Mouse (Mus musculus) small intestine, adult 2 months (tissue): ENCODE measurements around the gene Gm6592. TPM values are rescaled to one million over a fixed set of nuclear protein-coding genes. Genes with fewer than 3 reads are reported as not detected.
"Not testable (repeated sequence)": the region's sequence is repeated elsewhere in the genome, so short reads cannot be mapped to it uniquely, and the experiment has no call there.

Source experiments
- H3K27ac ChIP-seq: fragments of 200-500 bp; 2 replicates; pipeline ENCODE4 v1.5.1; 2012; ENCODE audit warnings: low read depth, low read length, control low read depth, inconsistent platforms; ENCODE audit not compliant: insufficient read depth
- H3K27me3 ChIP-seq: fragments of 200-500 bp; 2 replicates; pipeline ENCODE4 v1.6.1; 2012; ENCODE audit warnings: mild to moderate bottlenecking, moderate library complexity, low read length, inconsistent platforms; ENCODE audit not compliant: control insufficient read depth, insufficient read depth
- H3K36me3 ChIP-seq: fragments of 200-500 bp; 2 replicates; pipeline ENCODE4 v1.6.1; 2012; ENCODE audit warnings: mild to moderate bottlenecking, low read length, control low read depth, inconsistent platforms; ENCODE audit not compliant: control insufficient read depth, insufficient read depth
- H3K4me1 ChIP-seq: fragments of 200-500 bp; 2 replicates; pipeline ENCODE4 v1.6.1; 2012; ENCODE audit warnings: low read length, inconsistent platforms, mixed read lengths; ENCODE audit not compliant: control insufficient read depth, insufficient read depth, insufficient read length
- H3K4me3 ChIP-seq: fragments of 200-500 bp; 2 replicates; pipeline ENCODE4 v1.5.1; 2012; ENCODE audit warnings: low read depth, mild to moderate bottlenecking, control low read depth, inconsistent platforms, low read length, moderate library complexity
- CTCF ChIP-seq: fragments of 200-500 bp; IDR thresholded peaks from 2 replicates; pipeline ENCODE4 v1.5.1; 2012; ENCODE audit warnings: low read depth, mild to moderate bottlenecking, control low read depth, inconsistent platforms, low read length, moderate library complexity, mixed read lengths; ENCODE audit not compliant: insufficient replicate concordance, insufficient read length; ENCODE audit errors: extremely low read depth
- POLR2A ChIP-seq: fragments of 200-500 bp; IDR thresholded peaks from 2 replicates; pipeline ENCODE4 v1.6.1; 2012; ENCODE audit warnings: low read depth, mild to moderate bottlenecking, control low read depth, inconsistent platforms, low read length, moderate library complexity
- WGBS: fragments of 180-500 bp; shearing (Covaris S2); methylation state at CpG from one replicate; pipeline ENCODE4 v1.1.7; 2018; 5-methylcytosine and 5-hydroxymethylcytosine counted together
- polyA plus RNA-seq: library from polyadenylated mRNA; depleted of rRNA; stranded (reverse); fragments of >200 nt; gene quantifications from 2 replicates; pipeline ENCODE4 v1.2.3, GENCODE M21; 2012; rRNA removed

Gene Gm6592
- not detected in 2 replicates for polyA plus RNA-seq

- no peak for TF ChIP-seq POLR2A
- no peak for TF ChIP-seq CTCF
- Histone ChIP-seq H3K4me3 (no peak within 1 kb of the TSS), H3K27ac (no peak within 1 kb of the TSS), H3K4me1 (no peaks in the 10 kb centered on the region), H3K36me3 (no peaks in the 10 kb centered on the region), H3K27me3 (no peaks in the 10 kb centered on the region)
- WGBS = 59% methylated on average over 1 of the region's 1 CpGs
Observed at GRCm38 (mm10) chrX:8843694-8844093, at the start of gene Gm6592. TSS of gene Gm6592 (plus strand) at chrX:8843994.

- WGBS = 75% methylated on average over 4 of the region's 4 CpGs
- not testable (repeated sequence) for H3K27ac ChIP-seq, H3K4me3 ChIP-seq, H3K36me3 ChIP-seq, H3K27me3 ChIP-seq, H3K4me1 ChIP-seq
Observed at GRCm38 (mm10) chrX:8803391-8803790, 40.4 kb upstream of the Gm6592 start, which contains the start of gene Ssxb5. TSS of gene Ssxb5 (plus strand) at chrX:8803691.

DNA sequence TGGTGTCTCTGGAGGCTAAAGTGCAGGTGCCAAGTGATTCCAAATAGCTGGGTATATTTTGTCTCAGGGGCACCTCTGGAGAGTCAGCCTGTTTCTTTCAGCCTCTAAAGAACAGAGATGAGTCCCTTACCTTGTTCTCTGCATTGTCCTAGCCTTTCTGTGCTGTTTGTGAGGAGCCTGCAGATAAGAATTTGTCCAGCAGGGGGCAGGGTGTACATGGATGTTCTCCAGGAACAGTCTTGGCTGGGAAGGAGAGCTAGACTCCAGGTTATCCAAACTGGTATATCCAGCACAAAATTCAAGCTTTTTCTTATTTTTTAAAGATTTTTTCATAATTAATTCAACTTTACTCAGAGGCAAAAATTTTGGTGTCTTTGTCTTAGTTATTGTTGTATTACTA lies 11.8 kb upstream of the Gm6592 start:
- H3K4me3 ChIP-seq = no peak overlapping the region

GRCm38 (mm10) chrX:8852486-8852885 lies 8.7 kb downstream of the Gm6592 start:
- Histone ChIP-seq H3K4me3 (no peak overlapping the region), H3K4me1 (no peaks in the 10 kb centered on the region), H3K27ac (no peak overlapping the region), H3K36me3 (no peaks in the 10 kb centered on the region), H3K27me3 (no peaks in the 10 kb centered on the region)
- 91% methylated on average over 10 of the region's 10 CpGs for WGBS
- TF ChIP-seq CTCF (no peak), POLR2A (no peak)

More for the DNA sequence above, 11.8 kb upstream of the Gm6592 start:
- TF ChIP-seq CTCF (no peak), POLR2A (no peak)
- H3K4me1 ChIP-seq = no peaks in the 10 kb centered on the region
- H3K27me3 ChIP-seq = no peaks in the 10 kb centered on the region
- no peaks in the 10 kb centered on the region for H3K36me3 ChIP-seq
- H3K27ac ChIP-seq = no peak overlapping the region

GRCm38 (mm10) chrX:8864331-8864730 lies 20.5 kb downstream of the Gm6592 start:
- not testable (repeated sequence) for H3K27me3 ChIP-seq, H3K27ac ChIP-seq, H3K4me3 ChIP-seq, H3K4me1 ChIP-seq, H3K36me3 ChIP-seq
- TF ChIP-seq CTCF = peak; percentile 7; the same call in 1 of the 2 replicates
- WGBS = 6% methylated on average over 3 of the region's 3 CpGs

GRCm38 (mm10) chrX:8873953-8874352 lies 30.2 kb downstream of the Gm6592 start, which contains the start of gene Gm5751:
TSS of gene Gm5751 (plus strand) at chrX:8874253.
- not testable (repeated sequence) for H3K4me1 ChIP-seq, H3K27ac ChIP-seq, H3K4me3 ChIP-seq, H3K36me3 ChIP-seq, H3K27me3 ChIP-seq
- 93% methylated on average over 3 of the region's 4 CpGs for WGBS

DNA sequence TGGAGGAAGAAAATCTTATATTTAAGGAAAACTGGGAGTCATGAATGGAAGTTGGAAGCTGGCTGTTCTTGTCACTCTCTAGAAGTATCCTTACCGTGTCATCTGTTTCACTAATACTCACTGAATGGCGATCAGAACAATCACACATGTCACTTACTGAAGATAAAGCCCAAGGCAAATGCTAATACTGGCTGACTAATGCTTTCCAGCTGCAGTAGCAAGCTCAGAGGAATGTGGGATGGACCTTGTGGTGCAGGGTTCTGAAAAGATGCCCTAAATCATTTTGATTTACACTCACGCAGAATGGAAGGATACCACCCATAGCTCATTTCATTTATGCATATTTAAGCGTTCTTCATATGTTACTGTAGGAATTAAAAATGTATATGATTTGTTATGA lies 40.5 kb downstream of the Gm6592 start:
- H3K4me3 ChIP-seq = no peak overlapping the region
- no peaks in the 10 kb centered on the region for H3K4me1 ChIP-seq
- WGBS = 83% methylated on average over 4 of the region's 4 CpGs
- TF ChIP-seq CTCF (no peak), POLR2A (no peak)
- H3K27ac ChIP-seq = no peak overlapping the region
- H3K36me3 ChIP-seq = no peaks in the 10 kb centered on the region
- H3K27me3 ChIP-seq = no peaks in the 10 kb centered on the region

- Histone ChIP-seq H3K27ac (no peak overlapping the region), H3K4me3 (peak overlapping the region; percentile 90), H3K4me1 (peaks cover 3% of the 10 kb centered on the region; the same call in 1 of the 2 replicates), H3K36me3 (no peaks in the 10 kb centered on the region), H3K27me3 (no peaks in the 10 kb centered on the region)
- TF ChIP-seq POLR2A (no peak), CTCF (no peak)
- WGBS = 41% methylated on average over 3 of the region's 9 CpGs
Observed at GRCm38 (mm10) chrX:8891975-8892342, 48.2 kb downstream of the Gm6592 start.
